Mouse (Mus musculus) heart, adult 2 months (tissue): ENCODE measurements around the gene Dusp23. TPM values are rescaled to one million over a fixed set of nuclear protein-coding genes. Genes with fewer than 3 reads are reported as not detected.

Source experiments
- DNase-seq, 2 experiments: peaks; one replicate each; pipeline ENCODE4 v3.0.0; 2021
- H3K27ac ChIP-seq: fragments of 200-600 bp; 2 replicates; pipeline ENCODE4 v1.8.1; 2022
- H3K27me3 ChIP-seq: fragments of 200-500 bp; 2 replicates; pipeline ENCODE4 v1.6.1; 2012; ENCODE audit warnings: mild to moderate bottlenecking, low read length, inconsistent platforms, mixed read lengths; ENCODE audit not compliant: control insufficient read depth, insufficient read depth
- H3K36me3 ChIP-seq: fragments of 200-500 bp; 2 replicates; pipeline ENCODE4 v1.6.1; 2012; ENCODE audit warnings: low read length, inconsistent platforms; ENCODE audit not compliant: control insufficient read depth, insufficient read depth
- H3K4me1 ChIP-seq: fragments of 200-500 bp; 2 replicates; pipeline ENCODE4 v1.6.1; 2011; ENCODE audit warnings: low read length; ENCODE audit not compliant: control insufficient read depth, insufficient read depth
- H3K4me3 ChIP-seq: fragments of 200-600 bp; 2 replicates; pipeline ENCODE4 v1.8.1; 2022
- H3K79me2 ChIP-seq: fragments of 200-500 bp; replicated peaks from 2 replicates; pipeline ENCODE4 v1.6.1; 2012; ENCODE audit warnings: mild to moderate bottlenecking, inconsistent platforms, low read length, moderate library complexity, mixed read lengths; ENCODE audit not compliant: control insufficient read depth, insufficient read depth
- H3K9ac ChIP-seq: fragments of 200-500 bp; 2 replicates; pipeline ENCODE4 v1.6.1; 2012; ENCODE audit warnings: low read depth, mild to moderate bottlenecking, control low read depth, inconsistent platforms, low read length, mixed read lengths
- CTCF ChIP-seq: fragments of 200-600 bp; IDR thresholded peaks from 2 replicates; pipeline ENCODE4 v1.8.1; 2022; ENCODE audit warnings: antibody characterized with exemption, mild to moderate bottlenecking, moderate library complexity
- EP300 ChIP-seq: fragments of 200-500 bp; IDR thresholded peaks from 2 replicates; pipeline ENCODE4 v1.6.1; 2011; ENCODE audit warnings: low read depth, low read length, control low read depth; ENCODE audit not compliant: insufficient read depth
- POLR2A ChIP-seq: fragments of 200-500 bp; IDR thresholded peaks from 2 replicates; pipeline ENCODE4 v1.6.1; 2011; ENCODE audit warnings: mild to moderate bottlenecking, low read depth, low read length, control low read depth; ENCODE audit not compliant: insufficient read depth
- WGBS: fragments of 180-500 bp; shearing (Covaris S2); methylation state at CpG from one replicate; pipeline ENCODE4 v1.1.7; 2018; 5-methylcytosine and 5-hydroxymethylcytosine counted together
- intact Hi-C: fragments of 180-260 bp; cut with DNase I; formaldehyde crosslinking; loops from one replicate; pipeline ENCODE4 v1.15.1; 2025
- polyA plus RNA-seq: library from polyadenylated mRNA; depleted of rRNA; stranded (reverse); fragments of >200 nt; gene quantifications from 2 replicates; pipeline ENCODE4 v1.2.3, GENCODE M21; 2012
- total RNA-seq, 2 experiments: library from RNA; stranded (reverse); gene quantifications; 2 replicates each; pipeline ENCODE4 v1.2.3; 2021

Dusp23 gene
- total and polyA plus RNA-seq, 3 experiments = 10.1 to 38.1 (median 12.3) TPM

DNA sequence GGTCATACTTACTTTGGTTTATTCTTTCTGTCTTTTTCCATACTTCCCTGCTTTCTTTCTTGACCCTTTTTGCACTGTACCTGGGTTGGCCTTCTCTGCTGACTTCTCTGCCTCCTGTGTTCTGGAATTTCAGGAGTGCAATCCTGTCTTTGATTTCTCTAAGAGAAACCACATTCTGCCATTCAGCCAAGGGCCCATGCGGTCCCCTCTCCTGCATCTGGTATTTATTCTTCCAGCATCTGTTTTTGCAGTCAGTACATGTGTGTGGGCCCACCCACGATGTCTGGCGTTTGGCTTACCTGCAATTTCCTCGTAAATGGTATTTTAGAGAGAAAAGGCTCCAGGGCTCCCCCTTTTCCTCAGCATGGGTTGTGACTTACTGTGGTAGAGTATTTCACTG, 14.6 kb downstream of the Dusp23 start:
- WGBS = 72% methylated on average over 4 of the region's 4 CpGs
- Histone ChIP-seq H3K27ac (no peak overlapping the region), H3K27me3 (no peaks in the 10 kb centered on the region), H3K36me3 (no peaks in the 10 kb centered on the region), H3K4me3 (no peak overlapping the region), H3K79me2 (no peaks in the 10 kb centered on the region), H3K4me1 (no peaks in the 10 kb centered on the region), H3K9ac (no peak overlapping the region)
- intact Hi-C loops = loop anchor here (5.0 kb wide), 1 partner anchor 136 kb away; the partner anchor contains the start of gene Igsf9
- no peak for DNase-seq
- TF ChIP-seq POLR2A = no peak
- TF ChIP-seq CTCF = no peak
- no peak for TF ChIP-seq EP300

DNA sequence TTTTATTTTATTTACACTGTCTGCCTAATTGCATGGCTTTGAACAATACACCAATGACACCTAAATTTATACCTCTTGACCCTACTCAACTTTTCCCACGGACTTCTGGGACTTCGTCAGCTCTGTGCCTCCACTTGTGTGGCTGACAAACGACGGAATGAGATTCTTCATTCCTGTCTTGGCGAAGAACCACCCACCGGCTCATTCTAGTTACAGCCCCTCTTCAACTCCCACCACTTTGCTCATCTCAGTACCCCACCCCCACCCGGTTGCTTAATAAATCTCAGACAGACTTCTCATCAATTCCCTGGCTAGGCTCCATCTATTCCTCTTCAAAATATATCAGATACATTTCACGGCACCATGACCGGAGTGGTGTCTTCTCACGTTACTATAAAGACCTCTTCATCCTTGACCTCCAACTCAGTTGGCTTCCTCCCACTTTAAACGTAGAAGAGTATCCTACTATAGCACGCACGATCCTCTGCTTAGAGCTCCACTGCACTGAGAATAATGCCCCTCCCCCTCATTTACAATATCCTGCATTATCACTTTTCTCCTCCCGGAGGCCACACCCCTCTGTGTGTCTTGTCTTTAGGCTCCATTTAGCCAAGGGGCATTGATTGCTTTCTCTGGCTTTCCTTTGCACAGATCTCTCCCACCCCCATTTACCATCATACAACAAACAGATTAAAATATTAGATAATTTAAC, 15.2 kb downstream of the Dusp23 start:
- intact Hi-C loops = loop anchor here (5.0 kb wide), 1 partner anchor 135 kb away; the partner anchor contains the start of gene Igsf9
- Histone ChIP-seq H3K79me2 (no peaks in the 10 kb centered on the region), H3K4me3 (no peak overlapping the region), H3K4me1 (no peaks in the 10 kb centered on the region), H3K27me3 (no peaks in the 10 kb centered on the region), H3K9ac (no peak overlapping the region), H3K27ac (no peak overlapping the region), H3K36me3 (no peaks in the 10 kb centered on the region)
- TF ChIP-seq POLR2A (no peak), EP300 (no peak), CTCF (no peak)
- DNase-seq = no peak
- WGBS = 43% methylated on average over 14 of the region's 14 CpGs

DNA sequence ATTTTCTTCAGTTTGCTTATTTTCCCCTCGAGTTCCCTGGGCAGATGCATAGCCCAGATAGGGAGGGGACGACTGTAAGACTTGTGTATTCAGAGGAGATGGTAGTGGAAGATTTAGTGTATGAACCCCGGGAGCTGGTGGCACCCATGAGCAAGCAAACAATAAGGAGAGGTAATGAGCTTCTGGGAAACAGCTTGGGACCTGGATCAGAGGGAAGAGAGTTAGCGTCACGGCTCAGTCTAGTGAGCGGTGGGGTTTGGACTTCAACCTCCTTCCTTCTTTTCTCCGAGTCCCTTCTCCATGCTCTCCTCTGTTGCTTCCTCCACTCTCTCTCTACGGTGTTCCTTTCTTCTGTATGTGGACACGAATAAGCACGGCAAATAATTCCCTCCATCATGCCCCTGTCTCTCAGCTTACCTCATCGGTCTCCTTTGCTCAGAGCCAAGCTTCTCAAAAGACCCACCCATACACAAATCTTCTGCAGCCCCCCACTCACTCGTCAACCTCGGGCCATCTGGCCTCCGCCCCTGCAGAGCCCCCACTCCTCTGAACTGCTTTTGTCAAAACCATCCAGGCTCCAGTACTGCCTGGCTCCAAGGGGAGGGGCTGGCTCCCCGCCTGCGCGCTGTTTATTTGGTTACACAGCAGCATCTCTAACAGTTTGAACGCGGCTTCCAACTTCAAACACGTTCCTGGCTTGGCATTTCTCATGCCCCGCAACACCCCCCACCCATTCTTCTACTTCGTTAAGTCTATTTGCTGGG, 16.0 kb downstream of the Dusp23 start:
- Histone ChIP-seq H3K4me3 (no peak overlapping the region), H3K79me2 (no peaks in the 10 kb centered on the region), H3K9ac (no peak overlapping the region), H3K27me3 (no peaks in the 10 kb centered on the region), H3K36me3 (no peaks in the 10 kb centered on the region), H3K27ac (no peak overlapping the region), H3K4me1 (no peaks in the 10 kb centered on the region)
- no peak for DNase-seq
- TF ChIP-seq POLR2A (no peak), EP300 (no peak), CTCF (no peak)
- whole genome bisulfite sequencing = 19% methylated on average over 22 of the region's 22 CpGs
- intact Hi-C loops = loop anchor here (5.0 kb wide), 1 partner anchor 134 kb away; the partner anchor contains the start of gene Igsf9

DNA sequence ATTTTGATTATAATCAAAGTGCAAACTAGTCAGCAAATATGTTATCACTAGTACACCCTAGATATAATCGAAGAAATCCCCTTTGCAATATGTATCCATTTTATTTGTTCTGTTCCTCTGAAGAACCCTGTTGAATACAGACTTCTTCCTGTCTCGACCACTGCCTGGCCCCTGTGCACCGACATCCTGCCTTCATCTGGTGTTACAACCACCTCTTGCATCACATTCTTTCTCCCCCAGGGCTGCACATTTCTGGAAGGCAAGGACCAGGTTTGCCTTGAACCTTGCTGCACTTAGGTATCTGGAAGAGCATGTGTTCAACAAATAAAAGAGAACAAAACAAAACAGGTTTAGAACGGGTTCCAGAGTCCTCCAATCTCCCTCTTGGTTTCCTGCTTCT, 17.4 kb downstream of the Dusp23 start:
- no peaks in the 10 kb centered on the region for H3K27me3 ChIP-seq

DNA sequence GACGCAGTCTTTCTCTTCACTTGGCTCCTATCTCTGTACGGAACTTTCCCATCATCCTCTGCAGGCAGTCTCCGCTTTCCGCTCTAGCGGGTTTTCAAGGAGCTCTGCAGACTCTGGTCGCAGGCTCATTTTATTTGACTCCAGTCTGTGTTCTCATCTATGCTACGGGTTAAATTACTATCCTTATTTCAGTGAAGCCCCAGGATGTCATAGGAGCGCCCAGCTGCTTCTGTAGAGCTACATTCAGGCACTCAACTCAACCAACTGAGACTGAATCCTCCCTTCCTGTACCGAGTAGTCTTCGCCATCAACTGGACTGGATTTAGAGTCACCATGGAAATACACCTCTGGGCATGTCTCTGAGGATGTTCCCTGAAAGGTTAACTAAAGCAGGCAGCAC, 18.1 kb downstream of the Dusp23 start:
- Histone ChIP-seq H3K9ac (no peak overlapping the region), H3K79me2 (no peaks in the 10 kb centered on the region), H3K36me3 (no peaks in the 10 kb centered on the region), H3K27ac (no peak overlapping the region), H3K4me3 (no peak overlapping the region), H3K4me1 (no peaks in the 10 kb centered on the region), H3K27me3 (no peaks in the 10 kb centered on the region)
- TF ChIP-seq POLR2A = no peak
- TF ChIP-seq EP300 = no peak
- TF ChIP-seq CTCF = no peak
- WGBS = 79% methylated on average over 10 of the region's 10 CpGs
- DNase-seq = no peak
- intact Hi-C loops = loop anchor here (5.0 kb wide), 1 partner anchor 132 kb away; the partner anchor contains the start of gene Igsf9

More for the DNA sequence above, 17.4 kb downstream of the Dusp23 start:
- Histone ChIP-seq H3K4me1 (no peaks in the 10 kb centered on the region), H3K36me3 (no peaks in the 10 kb centered on the region), H3K4me3 (no peak overlapping the region), H3K9ac (no peak overlapping the region), H3K27ac (no peak overlapping the region), H3K79me2 (no peaks in the 10 kb centered on the region)
- 30% methylated on average over 4 of the region's 4 CpGs for WGBS
- DNase-seq = no peak
- TF ChIP-seq EP300 (no peak), POLR2A (no peak), CTCF (no peak)
- intact Hi-C loops = loop anchor here (5.0 kb wide), 1 partner anchor 133 kb away; the partner anchor contains the start of gene Igsf9

DNA sequence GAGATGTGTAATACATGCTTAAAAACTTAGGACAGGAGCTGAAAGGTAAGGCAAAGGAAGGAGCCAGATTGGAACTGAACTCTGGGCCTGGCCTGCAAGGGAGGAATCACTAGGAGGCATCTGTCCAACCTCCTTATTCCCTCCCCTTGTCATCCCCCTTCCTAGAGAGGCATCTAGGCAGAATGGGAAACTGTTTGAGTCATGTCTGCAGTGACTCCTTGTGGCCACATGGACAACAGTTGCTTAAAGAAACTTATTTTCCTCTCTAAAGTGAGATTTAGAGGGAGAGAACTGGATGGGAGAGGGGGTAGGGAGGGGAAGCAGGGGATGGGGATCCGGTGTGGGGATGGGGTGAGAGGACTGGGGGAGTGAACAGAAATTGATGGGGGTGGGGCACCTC, 20.0 kb downstream of the Dusp23 start:
- H3K79me2 ChIP-seq = no peaks in the 10 kb centered on the region
- intact Hi-C loops = loop anchor here (2.0 kb wide), 1 partner anchor 84 kb away; no protein-coding TSS in a partner anchor
- no peak overlapping the region for H3K27ac ChIP-seq
- H3K4me1 ChIP-seq = no peaks in the 10 kb centered on the region
- H3K4me3 ChIP-seq = no peak overlapping the region
- peak; percentile 54 for TF ChIP-seq CTCF
- no peak for TF ChIP-seq EP300
- no peak for TF ChIP-seq POLR2A
- no peak for DNase-seq
- no peak overlapping the region for H3K9ac ChIP-seq
- WGBS = 38% methylated on average over 1 of the region's 1 CpGs
- no peaks in the 10 kb centered on the region for H3K36me3 ChIP-seq
- no peaks in the 10 kb centered on the region for H3K27me3 ChIP-seq
